Mouse (Mus musculus) testis, adult 2 months (tissue): ENCODE measurements around the gene Tbc1d1. TPM values are rescaled to one million over a fixed set of nuclear protein-coding genes. Genes with fewer than 3 reads are reported as not detected.

Experiments
- H3K27ac ChIP-seq: fragments of 200-500 bp; 2 replicates; pipeline ENCODE4 v1.5.1; 2012; ENCODE audit warnings: low read depth, low read length; ENCODE audit not compliant: control insufficient read depth, insufficient read depth
- H3K27me3 ChIP-seq: fragments of 200-500 bp; 2 replicates; pipeline ENCODE4 v1.6.1; 2012; ENCODE audit warnings: mild to moderate bottlenecking, low read length, moderate library complexity; ENCODE audit not compliant: control insufficient read depth, insufficient read depth
- H3K36me3 ChIP-seq: fragments of 200-500 bp; 2 replicates; pipeline ENCODE4 v1.6.1; 2012; ENCODE audit warnings: mild to moderate bottlenecking, low read length; ENCODE audit not compliant: control insufficient read depth, insufficient read depth
- H3K4me1 ChIP-seq: fragments of 200-500 bp; 2 replicates; pipeline ENCODE4 v1.6.1; 2012; ENCODE audit warnings: low read length; ENCODE audit not compliant: control insufficient read depth, insufficient read depth
- H3K4me3 ChIP-seq: fragments of 200-500 bp; 2 replicates; pipeline ENCODE4 v1.5.1; 2012; ENCODE audit warnings: low read depth, mild to moderate bottlenecking, low read length, moderate library complexity, mixed read lengths; ENCODE audit not compliant: control insufficient read depth
- CTCF ChIP-seq: fragments of 200-500 bp; IDR thresholded peaks from 2 replicates; pipeline ENCODE4 v1.5.1; 2012; ENCODE audit warnings: low read depth, mild to moderate bottlenecking, inconsistent platforms, low read length, moderate library complexity; ENCODE audit not compliant: control insufficient read depth, insufficient read depth, insufficient replicate concordance
- POLR2A ChIP-seq: fragments of 200-500 bp; IDR thresholded peaks from 2 replicates; pipeline ENCODE4 v1.6.1; 2012; ENCODE audit warnings: low read depth, mild to moderate bottlenecking, inconsistent platforms, low read length, moderate library complexity; ENCODE audit not compliant: control insufficient read depth
- polyA plus RNA-seq: library from polyadenylated mRNA; depleted of rRNA; stranded (reverse); fragments of >200 nt; gene quantifications from 2 replicates; pipeline ENCODE4 v1.2.3, GENCODE M21; 2012; rRNA removed

Tbc1d1 gene
- polyA plus RNA-seq: 37.8 and 40.7 TPM in 2 replicates

GRCm38 (mm10) chr5:64155861-64156550 lies at the start of gene Tbc1d1:
Tbc1d1 (plus strand) TSS chr5:64156305.
- Histone ChIP-seq H3K4me1 (peaks cover 11% of the 10 kb centered on the region), H3K27ac (no peak within 1 kb of the TSS), H3K27me3 (no peaks in the 10 kb centered on the region), H3K4me3 (no peak within 1 kb of the TSS), H3K36me3 (no peaks in the 10 kb centered on the region)
- no peak for TF ChIP-seq CTCF
- no peak for TF ChIP-seq POLR2A

DNA sequence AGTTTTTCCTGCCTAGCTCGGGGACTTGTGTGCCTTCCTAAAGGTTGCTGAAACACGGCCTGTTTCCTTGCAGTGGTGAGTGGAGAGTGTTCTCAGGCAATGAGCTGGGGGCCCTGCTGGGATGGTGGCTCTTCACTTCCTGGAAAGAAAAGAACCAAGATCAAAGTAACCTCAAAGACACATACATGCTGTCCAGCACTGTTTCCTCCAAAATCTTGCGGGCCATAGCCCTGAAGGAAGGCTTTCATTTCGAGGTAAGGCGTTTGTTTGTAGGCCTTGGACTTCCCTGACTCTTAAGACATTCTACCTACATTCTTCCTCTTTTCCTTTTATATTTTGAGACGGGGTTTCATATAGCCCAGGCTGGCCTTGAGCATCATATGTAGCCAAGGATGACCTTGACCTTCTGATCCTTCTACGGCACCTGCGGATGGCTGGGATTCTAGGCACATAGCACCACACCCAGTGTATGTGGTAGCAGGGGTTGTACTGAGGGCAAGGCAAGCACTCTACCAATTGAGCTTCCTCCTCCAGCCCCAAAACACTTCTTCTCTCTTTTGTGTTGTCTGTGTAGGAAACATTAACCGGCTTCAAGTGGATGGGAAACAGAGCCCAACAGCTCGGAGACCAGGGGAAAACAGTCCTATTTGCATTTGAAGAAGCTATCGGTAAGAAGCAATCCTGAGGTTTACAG lies 48.4 kb upstream of the Tbc1d1 start:
- Histone ChIP-seq H3K27me3 (no peaks in the 10 kb centered on the region), H3K36me3 (no peaks in the 10 kb centered on the region), H3K4me3 (no peak overlapping the region), H3K27ac (no peak overlapping the region), H3K4me1 (peaks cover 7% of the 10 kb centered on the region)
- TF ChIP-seq POLR2A (no peak), CTCF (no peak)

GRCm38 (mm10) chr5:64109217-64109616 lies 46.9 kb upstream of the Tbc1d1 start:
- H3K4me3 ChIP-seq: no peak overlapping the region
- TF ChIP-seq CTCF: no peak

DNA sequence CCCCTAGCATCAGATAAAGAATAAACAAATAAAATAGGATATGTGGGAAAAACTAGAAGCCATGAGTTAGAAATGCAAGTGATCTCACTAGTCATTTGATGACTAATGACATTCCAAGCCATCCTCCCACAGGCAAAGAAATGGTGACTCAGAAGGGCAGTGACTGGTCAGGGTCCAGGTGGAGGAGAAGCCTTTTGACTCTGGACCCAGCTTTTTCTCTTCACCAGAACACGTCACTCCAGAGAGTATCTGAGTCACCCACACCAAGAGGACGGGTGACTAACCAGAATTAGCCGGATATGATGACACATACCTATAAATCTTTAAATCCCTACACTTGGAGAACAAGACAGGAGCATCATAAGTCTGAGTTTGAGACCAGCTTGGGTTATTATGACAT lies 43.7 kb upstream of the Tbc1d1 start:
- Histone ChIP-seq H3K27ac (no peak overlapping the region), H3K27me3 (no peaks in the 10 kb centered on the region), H3K4me1 (no peaks in the 10 kb centered on the region), H3K4me3 (no peak overlapping the region), H3K36me3 (no peaks in the 10 kb centered on the region)
- TF ChIP-seq POLR2A (no peak), CTCF (no peak)

More at GRCm38 (mm10) chr5:64109217-64109616, 46.9 kb upstream of the Tbc1d1 start:
- Histone ChIP-seq H3K4me1 (no peaks in the 10 kb centered on the region), H3K27ac (no peak overlapping the region), H3K27me3 (no peaks in the 10 kb centered on the region), H3K36me3 (no peaks in the 10 kb centered on the region)

GRCm38 (mm10) chr5:64114210-64114609 lies 41.9 kb upstream of the Tbc1d1 start:
- Histone ChIP-seq H3K27me3 (no peaks in the 10 kb centered on the region), H3K27ac (no peak overlapping the region), H3K36me3 (no peaks in the 10 kb centered on the region), H3K4me1 (no peaks in the 10 kb centered on the region), H3K4me3 (no peak overlapping the region)
- TF ChIP-seq POLR2A (no peak), CTCF (no peak)

DNA sequence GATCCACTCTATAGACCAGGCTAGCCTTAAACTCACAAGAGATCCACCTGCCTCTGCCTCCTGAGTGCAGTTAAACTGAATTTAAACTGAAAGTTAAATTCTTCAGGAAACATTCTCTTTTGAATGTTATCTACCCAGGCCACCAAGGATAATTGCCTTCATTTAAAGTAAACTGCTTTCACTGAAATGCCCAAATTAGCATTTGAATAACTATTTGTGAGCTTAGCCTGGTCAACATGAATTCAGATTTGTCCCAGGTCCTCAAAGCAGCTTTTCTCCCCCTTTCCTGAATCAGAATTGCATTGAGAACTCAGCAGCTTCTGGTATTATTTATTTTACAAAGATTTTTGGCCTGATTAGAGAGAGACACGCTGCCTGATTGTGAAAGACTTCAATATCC lies 38.9 kb upstream of the Tbc1d1 start:
- no peak for TF ChIP-seq POLR2A
- no peak for TF ChIP-seq CTCF
- Histone ChIP-seq H3K27me3 (no peaks in the 10 kb centered on the region), H3K4me3 (no peak overlapping the region), H3K27ac (no peak overlapping the region), H3K36me3 (no peaks in the 10 kb centered on the region), H3K4me1 (no peaks in the 10 kb centered on the region)

GRCm38 (mm10) chr5:64125783-64126182 lies 30.3 kb upstream of the Tbc1d1 start:
- H3K4me1 ChIP-seq: peaks cover 4% of the 10 kb centered on the region
- H3K4me3 ChIP-seq: peak overlapping the region; percentile 41
- peak overlapping the region; percentile 10 for H3K27ac ChIP-seq
- TF ChIP-seq CTCF (no peak), POLR2A (no peak; the same call in 1 of the 2 replicates)
- H3K27me3 ChIP-seq: no peaks in the 10 kb centered on the region
- no peaks in the 10 kb centered on the region for H3K36me3 ChIP-seq
